Mouse (Mus musculus): ENCODE data around the gene Mdga2.

DNA sequence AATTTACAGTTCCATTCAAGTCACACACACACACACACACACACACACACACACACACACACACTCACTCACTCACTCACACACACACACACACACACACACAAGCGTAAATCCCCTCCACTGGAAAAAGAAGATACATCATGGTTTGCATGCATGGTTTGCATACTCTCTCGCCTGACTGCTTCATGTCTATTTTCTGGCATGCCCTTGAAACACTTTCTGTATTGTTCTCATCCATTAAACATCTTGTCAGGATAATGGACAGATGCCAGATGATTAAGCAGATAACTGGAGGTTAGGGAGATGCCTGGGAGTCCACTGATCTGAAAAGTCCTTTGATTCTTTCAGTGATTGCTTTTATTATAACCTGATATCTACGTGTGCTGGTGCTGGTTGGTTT is 665.5 kb downstream of the Mdga2 start:
- TF ChIP-seq CTCF (IDR thresholded peaks at IDR 0.05; ENCODE audit: low read depth) (no peak), EP300 (IDR thresholded peaks at IDR 0.05; ENCODE audit: low read depth) (no peak)

Measured in liver, postnatal 0 days (tissue).